Mouse (Mus musculus) lung, postnatal 0 days (tissue): ENCODE results near the gene Kif12. TPM values are rescaled to one million over a fixed set of nuclear protein-coding genes. Genes with fewer than 3 reads are reported as not detected.
A peak's percentile ranks its signal among the peaks of the same experiment; 100 is the strongest.

Source experiments
- ATAC-seq: fragments of 200-750 bp; cut with Nextera tagmentation; 2 replicates; pipeline ENCODE4 v1.8.0; 2017; ENCODE audit warnings: moderate library complexity
- DNase-seq: peaks from one replicate; pipeline ENCODE4 v3.0.0-alpha.2; 2016; ENCODE audit warnings: low spot score
- H3K27ac ChIP-seq: fragments of 300-500 bp; sonication (generic); 2 replicates; pipeline ENCODE4 v1.5.1; 2014; ENCODE audit warnings: antibody characterized with exemption, mild to moderate bottlenecking, low read length, mixed read lengths
- H3K27me3 ChIP-seq: fragments of 300-500 bp; sonication (generic); replicated peaks from 2 replicates; pipeline ENCODE4 v1.6.1; 2014; ENCODE audit warnings: low read length, mixed read lengths; ENCODE audit not compliant: insufficient read depth
- H3K36me3 ChIP-seq: fragments of 300-500 bp; sonication (generic); 2 replicates; pipeline ENCODE4 v1.6.1; 2014; ENCODE audit warnings: low read length, mixed read lengths; ENCODE audit not compliant: insufficient read depth
- H3K4me1 ChIP-seq: fragments of 300-500 bp; sonication (generic); 2 replicates; pipeline ENCODE4 v1.6.1; 2014; ENCODE audit warnings: antibody characterized with exemption, low read depth, low read length, mixed read lengths; ENCODE audit not compliant: insufficient read depth
- H3K4me2 ChIP-seq: fragments of 300-500 bp; sonication (generic); replicated peaks from 2 replicates; pipeline ENCODE4 v1.6.1; 2014; ENCODE audit warnings: low read depth, mild to moderate bottlenecking, low read length, moderate library complexity, mixed read lengths
- H3K4me3 ChIP-seq: fragments of 300-500 bp; sonication (generic); 2 replicates; pipeline ENCODE4 v1.5.1; 2014; ENCODE audit warnings: low read depth, low read length
- H3K9ac ChIP-seq: fragments of 300-500 bp; sonication (generic); replicated peaks from 2 replicates; pipeline ENCODE4 v1.6.1; 2014; ENCODE audit warnings: low read depth, mild to moderate bottlenecking
- H3K9me3 ChIP-seq: fragments of 300-500 bp; sonication (generic); 2 replicates; pipeline ENCODE4 v1.6.1; 2016; ENCODE audit warnings: low read length, mixed read lengths
- CTCF ChIP-seq: IDR thresholded peaks from 2 replicates; pipeline ENCODE4 v1.5.1; 2016; ENCODE audit warnings: antibody characterized with exemption, mild to moderate bottlenecking
- EP300 ChIP-seq: IDR thresholded peaks from 2 replicates; pipeline ENCODE4 v1.6.1; 2016; ENCODE audit warnings: antibody characterized with exemption, mild to moderate bottlenecking, control low read depth
- WGBS: fragments of 180-500 bp; shearing (Covaris S2); extraction: QIAGEN DNeasy Blood & Tissue Kit; methylation state at CpG from one replicate; pipeline ENCODE4 v1.1.7; 2014; 5-methylcytosine and 5-hydroxymethylcytosine counted together
- polyA plus RNA-seq: library from polyadenylated mRNA; unstranded; fragments of >200 nt; fragmentation: Nextera tagmentation; extraction: Ambion mirVana; gene quantifications from 2 replicates; pipeline ENCODE4 v1.2.1, GENCODE M21; 2015

Kif12 gene
- not detected in 2 replicates for polyA plus RNA-seq

DNA sequence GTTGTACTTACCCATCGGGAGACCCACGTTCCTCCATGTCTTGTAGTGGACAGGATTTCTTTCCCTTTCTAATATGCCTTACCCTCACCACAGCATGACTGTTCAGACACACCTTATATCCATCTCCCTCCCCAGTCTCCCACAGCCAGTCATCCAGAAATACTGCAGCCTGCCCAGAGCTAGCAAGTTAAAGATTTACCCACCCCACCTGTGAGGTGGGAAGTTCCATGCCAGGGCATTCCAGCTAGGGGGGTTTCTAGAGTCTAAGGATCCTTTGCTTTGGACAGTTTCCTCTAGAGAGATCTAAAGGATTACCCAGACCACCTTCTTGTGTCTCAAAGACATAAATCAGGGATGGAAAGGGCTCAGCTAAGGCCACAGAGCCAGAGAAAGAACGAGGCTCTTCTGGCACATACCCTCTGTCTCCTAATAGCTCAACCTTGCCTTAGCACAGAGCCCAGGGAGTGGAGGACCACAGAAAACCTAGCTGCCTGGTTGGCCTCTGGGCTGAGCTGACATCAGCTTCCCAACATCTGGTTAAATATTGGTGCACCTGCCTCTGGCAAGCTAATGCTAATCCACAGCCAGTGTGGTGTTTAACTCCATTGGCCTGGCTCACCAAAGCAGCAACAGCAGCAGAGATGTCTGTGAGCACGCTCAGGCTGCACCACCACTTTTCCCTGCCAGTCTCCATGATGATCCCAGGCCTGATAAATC is at the start of gene Kif12:
Gene Kif12 (minus strand): TSS at position 163 of the 717 bp plus-strand sequence.
- no peaks in the 10 kb centered on the region for H3K9me3 ChIP-seq
- DNase-seq = no peak
- no peaks in the 10 kb centered on the region for H3K36me3 ChIP-seq
- no peak for ATAC-seq
- no peak within 1 kb of the TSS for H3K4me3 ChIP-seq
- no peak within 1 kb of the TSS for H3K27ac ChIP-seq
- H3K27me3 ChIP-seq = no peaks in the 10 kb centered on the region
- 56% methylated on average over 4 of the region's 4 CpGs for WGBS
- TF ChIP-seq CTCF (no peak), EP300 (no peak)
- no peak within 1 kb of the TSS for H3K4me2 ChIP-seq
- no peaks in the 10 kb centered on the region for H3K4me1 ChIP-seq
- H3K9ac ChIP-seq = no peak within 1 kb of the TSS

DNA sequence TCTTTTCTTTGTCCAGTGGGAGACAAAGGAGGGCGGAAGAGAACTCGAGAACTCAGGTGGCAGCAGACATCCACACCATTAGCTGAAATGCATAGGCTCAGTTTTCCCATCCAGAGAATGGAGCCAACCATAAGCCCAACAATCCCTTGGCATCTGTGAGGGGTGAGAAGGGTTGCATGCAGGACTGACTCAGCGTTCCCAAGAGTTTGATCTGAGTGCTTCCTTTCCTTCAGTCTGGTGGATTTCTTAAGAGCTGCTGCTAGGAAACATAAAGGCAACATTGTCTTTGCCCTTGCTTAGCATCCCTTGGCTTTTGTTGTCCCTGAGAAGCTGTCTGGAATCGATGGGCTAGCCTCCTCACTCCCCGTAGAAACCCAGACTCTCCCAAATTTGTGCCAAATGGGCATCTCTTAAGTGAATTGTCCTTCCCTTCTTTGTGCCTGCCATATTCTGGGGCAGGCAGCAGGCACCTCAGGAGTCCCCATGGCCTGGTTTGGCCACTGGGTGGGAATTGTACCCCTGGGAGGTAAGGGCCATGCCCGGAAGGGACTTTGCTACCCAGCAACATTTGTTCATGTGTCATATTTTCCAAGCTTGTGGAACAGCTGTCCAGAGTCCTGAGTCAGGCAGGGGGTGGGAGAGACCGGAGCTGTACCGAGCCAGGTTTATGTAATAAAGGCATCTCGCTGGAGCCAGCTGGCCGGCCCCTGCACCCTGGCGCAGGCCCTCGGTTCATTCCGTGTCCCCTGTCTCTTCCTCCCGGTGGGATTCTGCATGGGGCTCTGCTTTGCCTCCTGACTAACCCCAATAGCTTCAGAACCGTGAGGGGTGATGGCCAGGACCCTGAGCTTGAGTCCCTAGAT is 49.4 kb upstream of the Kif12 start:
- 0 out of 2 replicates have a peak, but pooled peaks cover 2% of the 10 kb centered on the region for H3K4me1 ChIP-seq
- H3K36me3 ChIP-seq = no peaks in the 10 kb centered on the region
- TF ChIP-seq CTCF (no peak), EP300 (no peak)
- DNase-seq (peak; percentile 72), ATAC-seq (peak; percentile 60)
- no peaks in the 10 kb centered on the region for H3K9me3 ChIP-seq
- H3K27ac ChIP-seq = no peak overlapping the region
- H3K4me2 ChIP-seq = no peak overlapping the region
- no peak overlapping the region for H3K4me3 ChIP-seq
- WGBS = 73% methylated on average over 15 of the region's 15 CpGs
- H3K27me3 ChIP-seq = no peaks in the 10 kb centered on the region
- H3K9ac ChIP-seq = no peak overlapping the region

DNA sequence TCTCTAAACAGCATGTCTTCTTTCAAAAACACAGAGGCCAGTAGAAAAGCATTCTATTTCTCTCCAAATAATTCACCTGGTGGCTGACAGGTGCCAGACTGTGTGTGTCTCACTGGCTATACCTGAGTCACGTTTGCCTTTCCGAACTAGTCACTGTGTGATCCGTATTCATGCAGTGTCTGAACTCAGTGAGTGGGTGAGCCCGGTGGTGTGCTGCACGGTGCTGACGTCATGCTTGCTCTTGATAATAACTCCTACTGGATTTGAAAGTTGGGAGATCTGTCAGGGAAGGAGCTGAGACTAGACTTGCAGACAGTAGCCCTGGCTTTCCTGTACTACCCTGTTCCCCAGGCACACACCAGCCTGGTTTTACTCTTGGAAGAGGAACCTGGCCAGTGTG is 47.7 kb upstream of the Kif12 start:
- 0 out of 2 replicates have a peak, but pooled peaks cover 2% of the 10 kb centered on the region for H3K4me1 ChIP-seq
- H3K9ac ChIP-seq = no peak overlapping the region
- 69% methylated on average over 6 of the region's 6 CpGs for WGBS
- no peak overlapping the region for H3K27ac ChIP-seq
- no peak for ATAC-seq
- no peaks in the 10 kb centered on the region for H3K27me3 ChIP-seq
- no peak for TF ChIP-seq CTCF
- TF ChIP-seq EP300 = no peak
- H3K4me3 ChIP-seq = no peak overlapping the region
- H3K4me2 ChIP-seq = no peak overlapping the region
- no peak for DNase-seq
- H3K36me3 ChIP-seq = no peaks in the 10 kb centered on the region
- no peaks in the 10 kb centered on the region for H3K9me3 ChIP-seq

DNA sequence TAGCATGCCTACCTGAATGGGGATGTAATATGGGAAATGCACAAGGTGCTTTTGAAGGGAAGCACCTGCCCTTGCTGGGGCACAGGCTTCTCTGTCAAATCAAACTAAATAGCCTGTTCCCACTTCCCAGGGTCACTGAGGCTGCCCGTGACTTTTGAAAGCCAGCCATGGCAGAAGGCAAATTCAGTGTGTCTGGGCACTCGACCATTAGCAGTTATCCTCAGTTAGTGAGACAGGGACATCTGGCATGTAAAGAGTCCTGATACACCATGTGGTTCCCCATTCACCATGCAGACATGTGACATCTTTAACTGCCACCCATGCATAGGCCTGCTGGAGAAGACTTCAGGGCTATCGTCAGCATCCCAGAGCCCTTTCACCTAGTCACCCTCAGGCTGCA is 47.1 kb upstream of the Kif12 start:
- 79% methylated on average over 3 of the region's 3 CpGs for WGBS
- H3K4me3 ChIP-seq = no peak overlapping the region
- H3K9me3 ChIP-seq = no peaks in the 10 kb centered on the region
- TF ChIP-seq CTCF (no peak), EP300 (no peak)
- DNase-seq = no peak
- H3K4me2 ChIP-seq = no peak overlapping the region
- peaks cover 7% of the 10 kb centered on the region; the same call in 1 of the 2 replicates for H3K4me1 ChIP-seq
- no peaks in the 10 kb centered on the region for H3K36me3 ChIP-seq
- no peak overlapping the region for H3K27ac ChIP-seq
- H3K9ac ChIP-seq = no peak overlapping the region
- no peak for ATAC-seq
- H3K27me3 ChIP-seq = no peaks in the 10 kb centered on the region

DNA sequence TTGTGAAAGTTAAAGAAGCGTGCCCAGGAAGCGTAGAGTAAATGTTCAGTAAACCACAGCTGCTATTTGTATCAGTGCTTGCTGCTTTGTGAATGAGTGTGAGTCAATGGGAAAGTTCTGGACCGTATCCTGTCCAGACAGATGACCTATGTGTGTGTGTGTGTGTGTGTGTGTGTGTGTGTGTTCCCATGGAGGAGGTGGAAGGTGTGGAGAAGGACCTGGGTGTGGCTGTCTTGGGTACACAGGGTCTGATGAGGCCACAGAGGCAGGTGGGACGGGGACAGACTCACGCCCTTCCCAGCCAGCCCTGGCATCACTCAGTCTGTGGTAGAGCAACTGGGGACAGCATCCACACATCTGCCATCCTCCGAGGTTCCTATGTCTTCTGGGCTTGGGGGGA is 45.6 kb upstream of the Kif12 start:
- WGBS = 53% methylated on average over 6 of the region's 6 CpGs
- H3K27ac ChIP-seq = 0 out of 2 replicates have a peak overlapping the region, but pooled peaks have one; percentile 28
- peaks cover 12% of the 10 kb centered on the region for H3K4me1 ChIP-seq
- ATAC-seq = peak; percentile 16
- no peaks in the 10 kb centered on the region for H3K9me3 ChIP-seq
- TF ChIP-seq CTCF = no peak
- TF ChIP-seq EP300 = no peak
- no peak overlapping the region for H3K9ac ChIP-seq
- H3K4me2 ChIP-seq = no peak overlapping the region
- H3K36me3 ChIP-seq = no peaks in the 10 kb centered on the region
- peaks cover 6% of the 10 kb centered on the region; the same call in 1 of the 2 replicates for H3K27me3 ChIP-seq
- no peak overlapping the region for H3K4me3 ChIP-seq
- peak; percentile 58 for DNase-seq

DNA sequence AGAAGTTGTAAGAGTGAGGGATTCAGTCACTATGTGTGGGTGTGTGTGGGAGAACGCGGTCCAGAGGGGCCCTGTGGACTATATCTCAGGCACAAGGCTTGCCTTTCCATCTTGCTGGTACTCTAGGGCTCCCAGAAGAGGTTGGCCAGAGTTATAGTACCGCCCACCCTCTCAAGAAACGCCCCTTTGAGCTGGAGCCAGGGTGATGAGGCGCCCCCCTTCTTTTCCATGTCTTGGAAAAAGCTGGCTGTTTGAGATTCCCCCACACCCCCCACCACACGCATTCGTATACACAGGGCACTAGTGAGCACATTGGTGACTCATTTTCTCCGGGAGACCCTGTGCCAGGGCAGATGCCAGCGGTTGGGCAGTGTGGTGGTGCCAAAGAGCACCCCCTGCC is 44.6 kb upstream of the Kif12 start:
- Histone ChIP-seq H3K9me3 (no peaks in the 10 kb centered on the region), H3K27ac (peak overlapping the region; percentile 64; the same call in 1 of the 2 replicates), H3K4me2 (peak overlapping the region; percentile 100), H3K36me3 (no peaks in the 10 kb centered on the region), H3K4me3 (peak overlapping the region; percentile 74), H3K9ac (peak overlapping the region; percentile 66; the same call in 1 of the 2 replicates), H3K4me1 (peaks cover 12% of the 10 kb centered on the region), H3K27me3 (peaks cover 6% of the 10 kb centered on the region; the same call in 1 of the 2 replicates)
- TF ChIP-seq CTCF = no peak; the same call in 1 of the 2 replicates
- ATAC-seq = peak; percentile 62
- WGBS = 10% methylated on average over 9 of the region's 9 CpGs
- DNase-seq = peak; percentile 70
